Mouse (Mus musculus): Measurements from ENCODE around the gene Mmp17. TPM values are rescaled to one million over a fixed set of nuclear protein-coding genes. Genes with fewer than 3 reads are reported as not detected.

Mmp17 gene
- total RNA-seq (2023): under 1 TPM; 0.10 to 0.24 TPM

GRCm38 (mm10) chr5:129583761-129584582 lies at the start of gene Mmp17:
Mmp17 (plus strand) TSS chr5:129584169.

Other genes starting within 250 kb of the Mmp17 start
- 10 to 100 TPM; 90.2 to 96.7 TPM for gene Sfswap, start 82.9 kb upstream of the Mmp17 start, total RNA-seq (2023)
- under 1 TPM; 0.85 to 0.86 TPM for gene Zfp11, start 85.9 kb downstream of the Mmp17 start, total RNA-seq (2023)
- not detected for gene Sept14, start 124.3 kb downstream of the Mmp17 start, total RNA-seq (2023)
- 10 to 100 TPM; 43.0 to 45.6 TPM for gene Mrps17, start 131.3 kb downstream of the Mmp17 start, total RNA-seq (2023)
- gene Nipsnap2, start 140.9 kb downstream of the Mmp17 start, total RNA-seq (2023): 10 to 100 TPM; 33.1 to 34.2 TPM
- 1 to 10 TPM; 6.1 to 6.7 TPM for gene Psph, start 203.3 kb downstream of the Mmp17 start, total RNA-seq (2023)